Mouse (Mus musculus): Measurements from ENCODE around the gene Slc5a12. TPM values are rescaled to one million over a fixed set of nuclear protein-coding genes. Genes with fewer than 3 reads are reported as not detected.

Slc5a12 gene
- total RNA-seq (2015; ENCODE audit: low replicate concordance) = not detected in 2 replicates
- not detected in 2 replicates for total RNA-seq (2017; ENCODE audit: low replicate concordance)

DNA sequence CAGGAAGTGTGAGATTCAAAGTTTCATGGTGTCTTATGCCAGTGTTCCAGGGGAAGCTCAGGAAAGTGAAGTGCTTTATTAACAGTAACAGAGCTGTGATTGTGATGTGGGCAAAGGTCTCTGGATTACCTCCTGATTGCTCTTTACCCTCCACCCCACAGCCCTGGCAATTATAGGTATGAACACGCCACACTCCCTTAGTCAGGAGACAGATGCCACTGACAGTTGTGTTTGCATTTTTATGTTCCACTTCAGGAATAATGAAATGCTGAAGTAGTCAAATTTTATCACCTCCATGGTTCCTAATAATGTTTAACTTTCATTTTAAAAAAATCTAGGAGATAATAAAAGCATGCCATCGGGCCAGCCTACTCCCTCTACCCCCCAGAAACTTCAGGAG lies at the start of gene Slc5a12:
Gene Slc5a12, plus strand, starts transcription at position 367 of the 400 bp plus-strand sequence.
- ATAC-seq (replicated peaks; ENCODE audit: low FRiP score, poor library complexity, severe bottlenecking) = no peak

DNA sequence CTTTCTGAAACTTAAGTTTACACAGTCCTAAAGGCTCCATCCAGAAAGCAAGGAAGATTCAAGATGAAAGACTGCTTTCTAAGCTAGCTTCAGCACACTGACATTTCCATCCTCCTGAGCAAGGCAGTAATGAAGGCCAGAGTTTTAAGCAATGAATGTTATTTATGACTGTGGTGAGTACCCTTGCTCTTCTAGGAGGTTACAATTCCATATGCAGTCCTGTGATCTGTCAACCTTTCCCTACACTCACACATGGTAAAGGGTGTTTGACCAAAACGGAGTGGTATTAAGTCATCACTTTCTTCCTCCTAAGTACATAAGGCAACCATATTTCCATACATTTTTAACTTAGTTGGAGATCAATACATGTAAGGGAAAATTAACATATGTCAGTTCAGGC lies 41.0 kb upstream of the Slc5a12 start:
- ATAC-seq (replicated peaks; ENCODE audit: low FRiP score, poor library complexity, severe bottlenecking) = no peak

DNA sequence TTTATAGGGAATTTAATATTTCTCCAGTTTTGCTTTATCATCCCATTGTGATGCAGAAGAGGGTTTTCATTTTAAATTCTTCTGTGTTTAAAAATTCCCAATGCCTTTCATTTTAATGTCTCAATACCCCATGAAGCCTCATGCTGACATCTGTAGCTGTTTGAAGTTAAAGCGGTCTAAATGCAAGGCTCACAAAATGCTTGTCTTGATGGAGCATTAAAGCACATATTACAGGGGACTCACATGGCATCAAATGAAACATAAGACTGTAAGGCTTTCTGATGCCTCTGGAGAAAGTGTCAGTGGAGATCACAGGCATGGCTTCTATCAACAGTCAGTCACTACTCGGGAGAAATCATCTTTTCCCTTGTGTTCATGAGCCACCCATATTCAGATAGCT lies 34.5 kb upstream of the Slc5a12 start:
- no peak for ATAC-seq (replicated peaks; ENCODE audit: low FRiP score, poor library complexity, severe bottlenecking)

DNA sequence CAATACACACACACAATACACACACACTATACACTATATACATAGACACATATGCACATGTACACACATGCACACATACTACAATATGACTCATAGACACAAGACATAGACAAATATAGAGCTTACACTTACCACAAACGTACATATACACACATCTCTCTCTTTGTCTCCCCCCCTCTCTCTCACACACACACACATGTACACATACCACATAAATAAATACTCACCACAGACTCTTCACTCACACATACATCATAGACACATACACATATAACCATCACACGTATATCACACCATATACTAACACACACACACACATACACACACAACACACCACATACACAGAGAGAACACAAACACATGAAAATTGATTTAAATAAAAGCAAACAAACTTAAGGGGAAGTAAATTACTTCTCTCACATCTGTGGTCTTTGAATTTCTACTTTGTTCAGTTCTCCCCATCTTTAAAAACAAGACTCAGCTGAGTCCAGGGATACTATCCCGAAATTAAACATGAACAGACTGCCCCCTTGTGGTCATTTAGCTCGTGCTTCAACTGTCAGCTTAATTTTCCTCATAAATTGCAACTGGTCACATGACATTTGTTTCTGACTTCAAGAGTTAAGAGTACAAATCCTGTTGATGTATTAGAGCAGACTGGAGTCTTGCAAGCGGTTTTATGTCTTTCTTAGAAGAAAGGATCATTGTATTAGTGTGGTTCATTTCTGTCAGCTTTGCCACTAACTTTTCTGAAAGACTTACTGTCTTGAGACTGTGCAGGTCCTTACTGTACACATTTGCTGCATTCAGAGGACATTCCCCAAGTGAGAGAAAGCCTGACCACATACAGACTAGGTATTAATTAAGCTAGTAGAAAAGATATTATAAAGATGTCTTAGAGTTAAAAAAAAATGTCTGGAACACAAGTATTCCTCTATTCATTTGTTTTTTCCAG lies 32.1 kb upstream of the Slc5a12 start:
- ATAC-seq (replicated peaks; ENCODE audit: low FRiP score, poor library complexity, severe bottlenecking) = no peak

DNA sequence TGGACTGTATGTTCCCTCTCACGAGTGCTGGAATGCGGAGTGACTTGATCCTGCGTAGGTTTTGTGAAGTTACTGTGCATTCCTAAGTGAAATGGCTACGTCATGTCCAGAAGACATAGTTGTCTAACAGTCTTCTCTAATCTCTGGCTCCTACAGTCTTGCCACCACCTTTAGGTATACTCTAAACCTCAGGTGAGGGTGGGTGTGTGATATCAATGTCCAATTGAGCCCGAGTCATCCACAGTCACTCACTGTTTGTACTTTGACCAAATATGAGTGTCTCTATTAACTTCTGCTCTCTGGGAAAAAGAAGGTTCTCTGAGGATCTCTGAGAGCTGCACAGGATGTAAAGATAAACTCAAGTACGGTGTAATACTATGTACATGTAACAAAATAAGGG lies 10.4 kb upstream of the Slc5a12 start:
- no peak for ATAC-seq (replicated peaks; ENCODE audit: low FRiP score, poor library complexity, severe bottlenecking)

DNA sequence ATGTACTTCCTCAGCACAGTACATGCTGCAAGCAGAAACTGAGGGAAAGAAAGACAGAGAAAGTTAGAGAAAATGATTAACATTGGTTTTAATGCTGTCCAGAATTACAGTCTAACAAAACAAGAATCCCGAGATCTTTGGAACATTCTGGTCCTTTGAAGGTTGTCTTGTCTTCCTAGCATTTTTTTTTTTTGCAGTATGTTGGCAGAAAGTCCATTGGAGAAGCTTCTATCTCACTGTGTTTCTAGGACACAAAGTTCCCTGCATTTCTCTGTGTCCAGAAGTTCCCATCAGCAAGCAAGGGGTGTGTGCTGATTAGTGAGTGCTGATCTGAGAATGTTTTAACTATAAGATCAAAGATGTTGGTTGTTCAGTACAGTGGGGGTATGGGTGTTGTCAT lies 7.1 kb upstream of the Slc5a12 start:
- no peak for ATAC-seq (replicated peaks; ENCODE audit: low FRiP score, poor library complexity, severe bottlenecking)

DNA sequence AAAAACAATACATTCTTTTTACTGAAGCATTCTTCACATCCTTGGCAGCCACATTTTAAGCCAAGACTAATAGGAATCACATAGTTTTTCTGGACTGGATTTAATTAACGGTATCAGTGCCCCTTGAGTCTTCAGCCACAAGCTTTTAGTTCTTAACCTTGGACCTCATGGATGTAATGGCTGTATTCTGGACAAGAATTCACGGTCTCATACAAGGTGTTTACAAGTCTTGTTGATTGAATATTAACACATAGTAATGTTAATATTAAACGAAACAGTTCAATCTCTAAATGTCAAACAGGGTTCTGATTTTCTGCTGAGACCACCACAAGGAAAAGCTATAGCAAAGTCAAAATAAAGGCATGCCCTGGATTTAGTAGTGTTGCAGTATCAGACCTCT lies 4.8 kb upstream of the Slc5a12 start:
- ATAC-seq (replicated peaks; ENCODE audit: low FRiP score, poor library complexity, severe bottlenecking) = no peak

DNA sequence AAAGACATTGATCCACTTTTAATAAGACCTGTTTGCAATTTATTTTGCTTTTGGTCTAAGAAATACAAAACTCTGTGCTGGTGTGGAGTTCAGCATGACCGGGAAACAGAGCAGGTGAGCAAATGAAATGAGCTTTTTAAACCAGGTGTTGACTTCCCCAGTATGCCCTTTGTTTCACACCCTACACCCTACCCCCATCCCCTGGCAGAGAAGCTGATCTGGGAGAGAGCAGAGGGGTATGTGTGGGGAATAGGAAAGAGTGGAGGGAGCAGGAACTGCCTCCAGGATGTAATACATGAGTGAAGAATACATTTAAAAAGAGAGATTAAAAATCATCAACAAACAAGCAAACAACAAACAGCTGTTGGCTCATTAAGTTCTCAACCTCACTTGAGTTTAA lies 47.3 kb downstream of the Slc5a12 start:
- ATAC-seq (replicated peaks; ENCODE audit: low FRiP score, poor library complexity, severe bottlenecking) = no peak

DNA sequence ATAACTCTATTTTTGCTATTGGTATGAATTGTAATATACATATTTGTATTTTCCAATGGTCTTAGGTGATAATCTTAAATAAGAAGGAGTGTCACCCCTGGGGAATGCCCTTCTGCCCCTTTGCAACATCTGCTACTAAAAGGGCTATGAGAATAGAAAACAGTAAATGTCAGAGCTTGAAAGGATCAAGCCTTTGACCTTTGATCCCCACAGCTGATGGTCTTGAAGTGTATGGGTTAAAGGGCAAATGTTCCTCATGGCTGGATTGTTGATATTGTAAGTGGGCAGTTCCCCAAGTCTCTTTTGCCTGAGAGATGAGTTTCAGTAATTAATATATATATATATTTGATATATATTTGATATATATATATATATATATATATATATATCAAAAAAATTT lies 47.7 kb downstream of the Slc5a12 start:
- ATAC-seq (replicated peaks; ENCODE audit: low FRiP score, poor library complexity, severe bottlenecking) = no peak

DNA sequence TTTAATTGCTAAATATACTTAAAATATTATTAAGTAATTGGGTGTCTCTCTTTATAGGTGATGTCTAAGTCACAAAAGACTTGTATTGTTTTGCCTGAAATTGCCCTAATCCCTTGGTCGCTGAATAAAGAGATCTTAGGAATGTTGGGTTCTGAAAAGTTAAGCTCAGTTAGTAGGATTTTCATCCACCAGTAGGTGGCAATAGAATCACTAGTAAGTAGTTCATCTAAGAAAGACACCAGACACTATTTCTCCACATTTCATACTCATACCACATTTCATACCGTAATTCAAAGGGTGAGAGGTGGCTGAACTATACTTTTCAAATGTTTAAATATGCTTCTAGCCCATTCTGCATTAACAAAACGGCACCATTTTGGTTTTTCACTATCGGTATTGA lies 66.2 kb downstream of the Slc5a12 start:
- ATAC-seq (replicated peaks; ENCODE audit: low FRiP score, poor library complexity, severe bottlenecking) = no peak

DNA sequence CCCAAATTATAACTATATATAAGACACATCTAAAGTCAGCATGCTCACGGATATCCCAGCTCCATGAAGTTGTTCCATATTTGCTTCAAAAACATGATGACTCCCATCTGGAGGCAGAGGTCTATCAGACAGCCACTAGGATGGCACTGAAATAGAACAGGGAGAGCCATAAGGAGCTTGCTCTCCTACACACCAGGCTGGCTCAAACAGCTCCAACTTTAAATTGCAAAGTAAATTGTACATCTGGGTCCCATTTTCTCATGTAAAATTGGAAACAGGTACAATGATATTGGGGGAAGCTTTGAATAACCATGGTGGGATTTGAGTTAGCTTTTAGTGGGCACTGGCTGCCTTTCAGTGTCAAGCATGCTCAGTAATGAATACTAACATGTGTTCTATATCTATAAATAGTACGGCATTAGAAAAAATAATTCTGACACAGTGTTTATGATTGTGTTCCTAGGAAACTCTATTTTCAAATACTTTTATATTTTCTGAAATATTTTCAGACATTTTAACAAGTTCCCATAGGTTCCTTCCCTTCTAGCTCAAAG lies 74.0 kb downstream of the Slc5a12 start:
- ATAC-seq (replicated peaks; ENCODE audit: low FRiP score, poor library complexity, severe bottlenecking) = no peak

Other genes starting within 250 kb of the Slc5a12 start
- not detected in 2 replicates for gene Fibin, start 234.1 kb upstream of the Slc5a12 start, total RNA-seq (2015; ENCODE audit: low replicate concordance)
- not detected in 2 replicates for gene Fibin, start 234.1 kb upstream of the Slc5a12 start, total RNA-seq (2017; ENCODE audit: low replicate concordance)
- not detected in 2 replicates for gene Muc15, start 124.0 kb downstream of the Slc5a12 start, total RNA-seq (2015; ENCODE audit: low replicate concordance)
- not detected in 2 replicates for gene Muc15, start 124.0 kb downstream of the Slc5a12 start, total RNA-seq (2017; ENCODE audit: low replicate concordance)